Mouse (Mus musculus): ENCODE data around the gene Tstd1.

Gene Tstd1

DNA sequence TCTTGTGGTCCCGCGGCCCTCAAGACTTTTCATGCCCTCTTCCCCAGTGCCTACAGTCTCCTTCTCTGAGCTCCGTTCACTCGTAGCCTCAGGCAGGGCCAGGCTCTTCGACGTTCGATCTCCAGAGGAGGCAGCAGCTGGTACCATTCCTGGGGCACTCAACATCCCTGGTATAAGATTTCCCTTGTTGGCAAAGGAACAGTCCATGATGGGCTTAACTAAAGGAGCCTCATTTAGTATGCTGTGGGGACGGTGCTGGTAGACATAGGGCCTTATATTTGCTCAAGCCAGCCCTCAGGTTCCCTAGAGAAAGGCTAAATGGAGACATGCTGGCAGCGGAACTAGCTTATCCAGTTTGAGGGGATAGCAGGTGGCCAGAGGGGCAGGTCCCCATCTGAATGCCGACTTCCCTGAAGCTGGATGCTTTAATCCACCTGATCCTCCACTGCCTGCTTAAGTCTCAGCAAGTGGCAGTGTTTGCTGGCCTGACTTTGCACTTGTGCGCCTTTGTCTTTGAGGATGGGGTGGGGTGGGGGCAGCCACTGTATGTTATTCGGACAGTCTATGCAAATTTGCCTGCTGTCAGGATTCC is 715 bp downstream of the Tstd1 start:
- DNase-seq (ENCODE audit: low spot score): no peak

GRCm38 (mm10) chr1:171419905-171420304 is 1.2 kb downstream of the Tstd1 start:
- DNase-seq (ENCODE audit: low spot score): no peak

GRCm38 (mm10) chr1:171422504-171423095 is 3.9 kb downstream of the Tstd1 start:
- DNase-seq (ENCODE audit: low spot score): no peak

- no peak for DNase-seq (ENCODE audit: low spot score)
Measured at GRCm38 (mm10) chr1:171424638-171425037, 6.0 kb downstream of the Tstd1 start.

- no peak for DNase-seq (ENCODE audit: low spot score)
Measured at GRCm38 (mm10) chr1:171425126-171425525, 6.5 kb downstream of the Tstd1 start.

GRCm38 (mm10) chr1:171432158-171432557 is 13.5 kb downstream of the Tstd1 start:
- no peak for DNase-seq (ENCODE audit: low spot score)

DNA sequence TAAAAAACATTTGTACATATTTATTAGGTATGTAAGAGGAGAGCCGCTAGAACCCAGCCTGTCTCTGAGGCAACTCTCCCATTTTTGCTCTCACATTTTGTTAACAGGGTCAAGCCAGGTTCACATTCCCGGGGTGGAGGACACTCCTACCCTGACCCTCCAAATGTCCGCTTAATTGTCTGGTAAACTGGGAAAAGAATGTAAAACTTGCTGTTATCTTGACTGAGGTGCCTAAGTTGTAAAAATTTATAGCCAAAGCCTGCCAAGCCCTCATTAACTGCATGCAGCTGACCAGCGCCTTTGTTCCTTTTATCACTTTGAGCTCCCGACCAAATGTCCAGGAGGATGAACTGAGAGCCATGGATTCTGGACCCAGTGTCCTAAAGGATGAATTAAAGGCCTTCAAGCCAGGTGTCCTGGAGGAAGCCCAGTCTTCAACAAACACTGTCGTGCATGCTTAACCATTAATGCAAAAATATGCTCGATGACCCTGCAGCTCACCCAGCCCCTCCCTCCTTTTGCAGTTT is 16.7 kb downstream of the Tstd1 start:
- DNase-seq (ENCODE audit: low spot score): peak; percentile 49

DNA sequence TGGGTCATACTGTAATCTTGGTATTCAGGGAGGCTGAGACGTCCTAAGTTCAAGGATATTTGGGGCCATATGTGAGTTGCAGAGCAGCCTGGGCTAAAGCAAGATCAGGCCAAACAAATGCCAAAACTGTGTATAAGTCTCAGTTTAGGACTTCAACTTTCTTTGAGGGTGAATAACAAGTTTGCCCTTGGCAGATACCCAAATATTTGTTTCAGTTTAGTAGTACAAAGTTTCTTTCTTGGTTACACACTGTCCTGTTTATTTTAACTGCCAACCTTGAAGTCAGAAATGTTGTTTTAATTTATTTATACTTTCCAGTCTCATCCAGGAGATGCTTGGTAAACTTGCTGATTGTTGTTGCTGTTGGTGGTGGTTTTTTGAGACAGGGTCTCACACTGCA is 17.3 kb downstream of the Tstd1 start:
- no peak for DNase-seq (ENCODE audit: low spot score)

GRCm38 (mm10) chr1:171437264-171438013 is 18.8 kb downstream of the Tstd1 start, which contains the start of gene F11r:
F11r (plus strand) TSS chr1:171437535.
- peak; percentile 77 for DNase-seq (ENCODE audit: low spot score)

DNA sequence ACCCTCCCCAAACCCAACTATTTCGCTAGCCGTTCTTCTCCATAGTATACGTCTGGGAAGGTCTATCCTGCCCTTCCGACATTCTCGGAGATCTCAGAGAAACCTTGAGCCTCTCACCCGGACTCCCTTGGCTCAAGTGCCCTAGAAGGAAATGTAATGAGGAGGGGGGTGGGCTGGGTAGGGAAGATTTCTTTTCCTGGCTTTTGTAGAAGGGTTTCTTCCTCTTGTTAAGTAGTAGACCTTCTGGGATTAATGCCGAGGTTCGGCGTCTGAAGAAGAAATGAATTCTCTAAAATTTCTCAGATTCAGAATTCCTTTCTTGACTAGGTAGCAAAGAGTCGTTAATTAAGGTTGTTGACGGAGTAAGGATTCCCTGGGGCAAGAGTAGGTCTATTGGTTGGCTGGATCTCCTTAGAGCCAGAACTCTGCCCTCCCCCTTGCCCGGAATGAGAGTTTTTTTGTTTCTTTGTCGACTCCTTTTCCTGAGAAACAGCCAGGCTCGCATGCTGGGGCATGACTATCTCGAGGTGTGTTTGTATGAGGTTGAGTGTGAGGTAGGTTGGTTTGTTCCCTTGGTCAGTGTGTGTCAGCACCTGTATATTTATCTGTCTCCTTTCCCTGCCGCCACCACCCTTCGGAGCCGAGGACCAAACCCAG is 19.5 kb downstream of the Tstd1 start:
- DNase-seq (ENCODE audit: low spot score): no peak

DNA sequence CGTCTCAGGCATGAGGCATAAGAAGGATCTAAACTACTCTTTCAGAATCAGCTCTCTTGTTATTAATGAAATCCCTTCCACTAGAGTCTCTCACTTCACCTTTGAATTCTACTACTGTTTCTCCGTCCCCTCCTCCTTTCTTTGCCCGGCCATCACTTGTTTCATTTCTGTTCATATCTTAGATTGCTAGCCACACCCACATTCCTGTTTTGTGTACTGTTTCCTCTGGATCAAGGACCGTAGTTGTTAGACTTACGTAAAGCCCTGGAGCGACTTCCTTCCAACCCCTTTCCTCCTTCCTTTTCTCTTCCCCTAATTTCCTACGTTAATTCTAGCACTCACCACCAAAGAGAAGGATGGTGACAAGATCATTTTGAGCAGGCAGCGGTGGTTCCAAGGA is 20.4 kb downstream of the Tstd1 start:
- DNase-seq (ENCODE audit: low spot score): no peak

DNA sequence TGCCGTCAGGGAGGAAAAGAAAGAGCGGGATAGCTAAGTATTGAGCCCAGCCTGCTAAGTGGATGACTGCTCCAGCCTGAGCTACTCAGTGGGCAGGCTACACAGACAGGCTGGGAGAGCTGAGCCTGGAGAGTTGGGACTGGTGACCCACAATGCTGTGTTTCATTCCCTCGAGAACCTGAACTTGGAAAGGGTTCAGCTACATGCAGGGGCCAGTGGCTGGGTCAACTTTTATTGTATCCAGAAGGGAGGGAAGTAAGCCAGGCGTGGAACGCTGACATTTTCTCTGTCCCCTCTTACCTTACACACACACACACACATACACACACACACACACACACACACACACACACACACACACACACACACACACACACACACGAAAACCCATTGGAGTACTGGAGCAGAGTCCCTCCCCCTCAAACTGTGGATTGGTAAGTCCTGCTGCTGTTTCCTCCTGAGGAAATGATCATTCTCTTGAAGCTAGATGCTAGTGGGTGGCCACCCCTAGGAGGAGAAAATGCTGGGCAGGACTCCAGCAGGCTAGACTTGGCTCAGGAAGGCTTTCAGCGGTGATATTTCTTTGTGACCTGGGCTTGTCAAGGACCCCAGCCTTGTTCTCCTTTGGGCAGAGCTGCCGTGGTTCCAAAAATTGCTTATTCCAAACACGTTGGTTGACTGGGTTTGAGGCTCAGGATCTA is 21.5 kb downstream of the Tstd1 start:
- DNase-seq (ENCODE audit: low spot score): no peak

- no peak for DNase-seq (ENCODE audit: low spot score)
Measured at GRCm38 (mm10) chr1:171441466-171442412, 23.1 kb downstream of the Tstd1 start.

GRCm38 (mm10) chr1:171442413-171442760 is 23.7 kb downstream of the Tstd1 start:
- no peak for DNase-seq (ENCODE audit: low spot score)

GRCm38 (mm10) chr1:171445050-171445449 is 26.4 kb downstream of the Tstd1 start:
- no peak for DNase-seq (ENCODE audit: low spot score)

- no peak for DNase-seq (ENCODE audit: low spot score)
Measured at GRCm38 (mm10) chr1:171446854-171447253, 28.2 kb downstream of the Tstd1 start.

DNA sequence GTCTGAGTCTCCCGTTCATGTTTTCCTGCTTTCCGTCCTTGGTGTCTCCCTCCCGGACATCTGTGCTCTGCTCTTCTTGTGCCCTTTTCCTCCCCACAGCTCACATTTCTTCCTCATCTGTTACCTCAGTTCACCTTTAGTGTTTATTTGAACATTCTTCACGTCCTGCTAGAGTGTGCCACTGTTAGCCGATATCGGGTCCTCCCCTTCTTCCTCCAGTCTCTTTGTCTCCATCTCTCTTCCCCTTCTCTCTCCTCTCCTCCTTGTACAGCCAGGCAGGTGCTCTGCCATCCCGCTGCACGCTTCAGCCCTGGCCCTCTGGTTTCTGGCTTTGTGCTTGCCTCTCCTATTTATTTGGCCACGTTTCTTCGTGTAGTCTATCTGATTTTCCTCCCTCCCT is 29.0 kb downstream of the Tstd1 start:
- DNase-seq (ENCODE audit: low spot score): no peak

DNA sequence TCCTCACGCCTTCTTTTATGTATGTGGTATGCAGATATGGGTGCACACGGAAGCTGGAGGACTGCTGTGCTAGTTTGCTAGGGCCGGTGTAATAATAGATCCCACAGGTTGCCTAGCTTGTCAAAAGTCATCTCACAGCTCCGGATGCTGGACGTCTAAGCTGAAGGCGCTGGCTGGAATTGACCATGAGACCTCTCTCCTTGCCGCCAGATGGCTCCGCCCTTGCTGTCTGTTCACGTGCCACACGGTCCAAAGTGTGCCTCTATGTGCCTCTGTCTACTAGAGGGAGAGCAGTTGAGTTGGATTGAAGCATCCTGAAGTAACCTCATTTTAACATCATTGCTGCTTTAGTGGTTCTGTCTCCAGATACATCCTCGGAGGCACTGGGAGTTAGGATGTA is 31.4 kb downstream of the Tstd1 start:
- no peak for DNase-seq (ENCODE audit: low spot score)

GRCm38 (mm10) chr1:171451001-171451400 is 32.3 kb downstream of the Tstd1 start:
- DNase-seq (ENCODE audit: low spot score): no peak

DNA sequence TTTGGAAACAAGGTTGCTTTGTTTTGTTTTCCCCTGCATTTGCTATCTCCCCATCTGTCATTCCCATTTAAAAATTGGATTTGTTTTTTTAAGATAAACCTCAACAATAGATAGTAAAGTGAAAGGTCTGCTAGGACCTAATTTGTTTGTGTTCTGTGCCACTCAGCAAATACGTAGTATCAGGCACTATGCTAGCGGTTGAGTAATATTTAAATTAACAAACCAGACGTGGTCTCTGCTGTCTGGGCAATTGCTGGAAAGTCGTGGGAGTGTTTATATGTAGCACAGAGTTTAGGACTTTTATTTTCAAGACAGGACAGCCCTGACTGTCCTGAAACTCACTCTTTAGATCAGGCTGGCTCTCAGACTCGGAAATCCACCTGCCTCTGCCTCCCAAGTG is 33.9 kb downstream of the Tstd1 start:
- no peak for DNase-seq (ENCODE audit: low spot score)

- DNase-seq (ENCODE audit: low spot score): no peak
Measured at GRCm38 (mm10) chr1:171452923-171453322, 34.3 kb downstream of the Tstd1 start.

All from embryo, embryonic 10 days (tissue).